Mouse (Mus musculus): Measurements from ENCODE around the gene Fam171a2. TPM values are rescaled to one million over a fixed set of nuclear protein-coding genes. Genes with fewer than 3 reads are reported as not detected.
A peak's percentile ranks its signal among the peaks of the same experiment; 100 is the strongest.

Fam171a2 gene
- polyA plus RNA-seq, 1 experiment from 2014 or later: 20.5 TPM

DNA sequence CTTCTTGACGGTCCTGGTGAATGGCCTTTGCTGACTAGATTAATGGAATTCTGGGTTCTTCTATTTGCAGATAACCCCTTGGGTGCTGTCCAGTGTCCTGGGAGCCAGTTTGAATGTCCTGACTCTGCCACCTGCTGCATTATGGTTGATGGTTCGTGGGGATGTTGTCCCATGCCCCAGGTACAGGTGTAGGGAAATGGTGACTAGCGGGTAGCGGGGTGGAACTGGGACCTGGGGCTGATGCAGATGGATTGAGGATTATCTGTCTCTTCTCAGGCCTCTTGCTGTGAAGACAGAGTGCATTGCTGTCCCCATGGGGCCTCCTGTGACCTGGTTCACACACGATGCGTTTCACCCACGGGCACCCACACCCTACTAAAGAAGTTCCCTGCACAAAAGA lies 13.6 kb downstream of the Fam171a2 start:
- Histone ChIP-seq H3K4me3 (ENCODE audit: low read depth, low read length) (no peak overlapping the region), H3K4me1 (ENCODE audit: control insufficient read depth, insufficient read depth, low read length) (peaks cover 28% of the 10 kb centered on the region), H3K36me3 (ENCODE audit: control insufficient read depth, insufficient read depth, low read length) (peaks cover 30% of the 10 kb centered on the region), H3K9ac (ENCODE audit: low read depth, low read length) (no peak overlapping the region), H3K27me3 (ENCODE audit: control insufficient read depth, insufficient read depth, low read depth, low read length) (no peaks in the 10 kb centered on the region), H3K27ac (ENCODE audit: low read length) (no peak overlapping the region), H3K4me2 (ENCODE audit: low read length) (no peak overlapping the region), H3K9me3 (replicated peaks; ENCODE audit: control insufficient read depth, low read length, poor library complexity, severe bottlenecking) (no peaks in the 10 kb centered on the region)
- ATAC-seq: no peak
- 89% methylated on average over 7 of the region's 7 CpGs for WGBS

DNA sequence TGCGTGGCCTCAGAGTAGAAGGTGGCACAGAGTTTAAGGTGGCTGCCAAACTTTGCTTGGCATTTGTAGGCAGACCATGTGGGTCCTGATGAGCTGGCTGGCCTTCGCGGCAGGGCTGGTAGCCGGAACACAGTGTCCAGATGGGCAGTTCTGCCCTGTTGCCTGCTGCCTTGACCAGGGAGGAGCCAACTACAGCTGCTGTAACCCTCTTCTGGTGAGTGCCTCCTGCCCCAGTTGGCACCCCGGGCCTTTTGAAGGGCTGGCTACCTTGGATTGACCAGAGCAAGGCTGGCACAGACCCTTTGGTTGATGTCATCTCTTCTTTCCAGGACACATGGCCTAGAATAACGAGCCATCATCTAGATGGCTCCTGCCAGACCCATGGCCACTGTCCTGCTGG lies 14.6 kb downstream of the Fam171a2 start:
- H3K9ac ChIP-seq (ENCODE audit: low read depth, low read length): no peak overlapping the region
- peaks cover 20% of the 10 kb centered on the region for H3K4me1 ChIP-seq (ENCODE audit: control insufficient read depth, insufficient read depth, low read length)
- H3K4me3 ChIP-seq (ENCODE audit: low read depth, low read length): no peak overlapping the region
- H3K9me3 ChIP-seq (replicated peaks; ENCODE audit: control insufficient read depth, low read length, poor library complexity, severe bottlenecking): no peaks in the 10 kb centered on the region
- H3K27ac ChIP-seq (ENCODE audit: low read length): no peak overlapping the region
- H3K36me3 ChIP-seq (ENCODE audit: control insufficient read depth, insufficient read depth, low read length): peaks cover 23% of the 10 kb centered on the region
- no peak overlapping the region for H3K4me2 ChIP-seq (ENCODE audit: low read length)
- no peaks in the 10 kb centered on the region for H3K27me3 ChIP-seq (ENCODE audit: control insufficient read depth, insufficient read depth, low read depth, low read length)
- no peak for ATAC-seq
- WGBS: 87% methylated on average over 6 of the region's 6 CpGs

DNA sequence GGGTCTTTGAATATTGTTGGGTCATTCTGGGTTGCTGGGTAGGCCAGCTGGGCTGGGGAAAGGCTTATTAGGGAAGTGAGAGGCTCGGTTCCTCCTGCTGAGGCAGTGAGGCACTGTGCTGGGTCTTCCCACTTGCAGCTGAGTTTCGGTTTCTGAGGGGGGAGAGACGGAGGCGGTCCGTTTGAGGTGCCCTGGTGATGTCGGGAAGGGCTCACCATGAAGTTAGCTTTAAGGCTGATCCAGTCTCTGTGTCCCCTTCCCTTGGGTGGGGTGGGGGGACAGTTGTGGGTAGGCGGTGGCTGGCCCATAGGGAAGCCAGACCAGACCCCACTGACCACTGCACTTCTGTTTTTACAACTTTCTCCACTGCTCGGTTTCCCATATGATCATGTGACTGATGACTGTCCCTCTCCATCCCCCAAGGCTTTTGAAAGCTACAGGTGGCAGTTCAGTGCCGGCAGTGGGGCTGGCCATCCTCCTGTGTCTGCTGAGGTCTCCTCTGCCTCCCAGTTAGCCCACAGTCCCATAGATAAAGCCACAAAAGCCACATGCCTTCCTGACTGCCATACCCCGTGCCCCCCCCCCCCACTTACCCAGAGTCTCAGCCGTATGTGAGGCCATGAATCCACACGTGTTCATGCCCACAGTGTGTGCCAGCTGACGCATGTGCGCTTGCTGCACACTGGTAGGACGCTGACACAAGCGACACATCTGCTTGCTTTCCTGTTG lies 15.2 kb downstream of the Fam171a2 start:
- Histone ChIP-seq H3K27ac (ENCODE audit: low read length) (no peak overlapping the region), H3K4me1 (ENCODE audit: control insufficient read depth, insufficient read depth, low read length) (peaks cover 14% of the 10 kb centered on the region), H3K4me3 (ENCODE audit: low read depth, low read length) (no peak overlapping the region), H3K27me3 (ENCODE audit: control insufficient read depth, insufficient read depth, low read depth, low read length) (no peaks in the 10 kb centered on the region), H3K9me3 (replicated peaks; ENCODE audit: control insufficient read depth, low read length, poor library complexity, severe bottlenecking) (no peaks in the 10 kb centered on the region), H3K9ac (ENCODE audit: low read depth, low read length) (0 out of 2 replicates have a peak overlapping the region, but pooled peaks have one; percentile 14), H3K4me2 (ENCODE audit: low read length) (no peak overlapping the region), H3K36me3 (ENCODE audit: control insufficient read depth, insufficient read depth, low read length) (peaks cover 17% of the 10 kb centered on the region)
- ATAC-seq: no peak
- 69% methylated on average over 16 of the region's 16 CpGs for WGBS

- H3K4me3 ChIP-seq (ENCODE audit: low read depth, low read length): no peak overlapping the region
- peaks cover 14% of the 10 kb centered on the region for H3K36me3 ChIP-seq (ENCODE audit: control insufficient read depth, insufficient read depth, low read length)
- H3K9me3 ChIP-seq (replicated peaks; ENCODE audit: control insufficient read depth, low read length, poor library complexity, severe bottlenecking): no peaks in the 10 kb centered on the region
- H3K27ac ChIP-seq (ENCODE audit: low read length): no peak overlapping the region
- H3K9ac ChIP-seq (ENCODE audit: low read depth, low read length): 0 out of 2 replicates have a peak overlapping the region, but pooled peaks have one; percentile 14
- 86% methylated on average over 3 of the region's 3 CpGs for WGBS
- peaks cover 11% of the 10 kb centered on the region for H3K4me1 ChIP-seq (ENCODE audit: control insufficient read depth, insufficient read depth, low read length)
- no peak for ATAC-seq
- H3K4me2 ChIP-seq (ENCODE audit: low read length): no peak overlapping the region
- no peaks in the 10 kb centered on the region for H3K27me3 ChIP-seq (ENCODE audit: control insufficient read depth, insufficient read depth, low read depth, low read length)
These were observed 15.8 kb downstream of the Fam171a2 start for GRCm38 (mm10) chr11:102431728-102432114.

DNA sequence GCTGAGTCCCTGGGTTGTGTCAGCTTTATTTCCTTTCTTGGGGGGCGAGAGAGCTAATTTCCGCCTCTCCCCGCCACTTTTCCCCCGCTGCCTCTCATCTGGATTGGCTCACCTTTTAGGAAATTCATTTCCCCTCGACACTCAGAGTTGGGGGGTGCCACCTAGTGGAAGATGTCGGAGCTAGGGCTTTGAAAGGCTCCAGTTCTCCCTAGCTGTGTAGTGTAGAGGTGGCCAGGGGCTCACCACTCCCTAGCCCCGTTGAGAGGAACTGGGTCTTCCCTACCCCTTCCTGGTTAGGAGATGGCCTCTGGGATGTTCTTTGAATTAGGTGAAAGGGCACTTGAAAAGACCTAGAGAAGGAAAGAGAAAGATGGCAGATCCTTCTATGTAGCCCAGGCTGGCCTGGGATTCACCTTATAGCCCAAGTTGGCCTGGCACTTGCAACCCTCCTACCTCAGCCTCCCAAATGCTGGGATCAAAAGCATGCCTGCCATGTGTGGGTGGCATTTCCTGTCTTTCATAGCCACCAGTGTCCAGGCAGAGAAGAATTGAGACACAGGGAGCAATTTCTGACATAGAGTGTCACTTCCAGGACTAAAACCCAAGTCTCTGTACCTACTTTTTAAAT lies 16.4 kb downstream of the Fam171a2 start:
- H3K27me3 ChIP-seq (ENCODE audit: control insufficient read depth, insufficient read depth, low read depth, low read length): no peaks in the 10 kb centered on the region
- peak; percentile 63 for ATAC-seq
- H3K9me3 ChIP-seq (replicated peaks; ENCODE audit: control insufficient read depth, low read length, poor library complexity, severe bottlenecking): no peaks in the 10 kb centered on the region
- peaks cover 13% of the 10 kb centered on the region for H3K36me3 ChIP-seq (ENCODE audit: control insufficient read depth, insufficient read depth, low read length)
- peak overlapping the region; percentile 64 for H3K4me3 ChIP-seq (ENCODE audit: low read depth, low read length)
- 0% methylated on average over 7 of the region's 7 CpGs for WGBS
- peaks cover 11% of the 10 kb centered on the region for H3K4me1 ChIP-seq (ENCODE audit: control insufficient read depth, insufficient read depth, low read length)
- peak overlapping the region; percentile 99 for H3K4me2 ChIP-seq (ENCODE audit: low read length)
- peak overlapping the region; percentile 63 for H3K9ac ChIP-seq (ENCODE audit: low read depth, low read length)
- H3K27ac ChIP-seq (ENCODE audit: low read length): peak overlapping the region; percentile 67

DNA sequence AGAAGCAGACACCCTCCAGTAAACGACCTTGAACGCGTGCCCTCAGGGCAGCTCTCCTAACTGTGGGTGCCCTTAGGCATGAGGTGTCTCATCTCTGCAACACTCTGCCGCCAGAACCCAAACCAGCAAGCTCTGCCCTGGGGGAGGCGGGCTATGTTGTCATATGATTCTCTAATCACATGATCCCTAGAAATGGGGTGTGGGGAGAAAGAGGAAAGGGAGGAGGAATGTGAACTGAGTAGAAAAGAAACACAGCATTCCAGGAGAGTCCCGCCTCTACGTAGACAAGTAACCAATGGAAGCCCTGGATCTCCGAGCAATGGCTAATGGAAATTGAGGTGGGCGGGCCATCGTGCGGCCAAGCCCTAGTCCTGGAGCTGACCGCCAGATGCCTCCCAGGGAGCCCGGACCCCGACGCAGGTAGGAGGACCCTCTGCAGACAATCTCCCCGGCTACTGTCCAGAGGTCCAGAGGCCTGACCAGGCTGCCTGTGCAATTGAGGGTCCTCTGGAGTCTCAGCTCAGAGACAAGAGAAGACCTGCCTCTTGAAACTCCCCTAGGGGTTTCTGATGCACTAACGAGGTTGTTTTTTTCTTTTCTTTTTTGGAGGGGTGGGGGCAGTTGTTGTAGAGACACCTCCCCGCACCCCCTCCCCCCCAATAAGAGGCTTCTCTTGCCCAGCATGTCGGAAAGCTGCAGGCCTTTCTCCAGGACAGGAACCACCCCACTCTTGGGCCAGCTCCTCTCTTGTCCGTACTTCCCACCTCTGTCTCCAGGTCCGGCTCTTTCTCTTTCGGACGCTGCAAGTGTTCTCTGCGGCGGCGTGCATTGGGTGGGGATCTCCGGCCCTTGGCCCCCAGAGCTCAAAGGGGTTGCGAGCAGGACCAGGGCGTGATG lies 17.1 kb downstream of the Fam171a2 start, which contains the start of gene Grn:
Gene Grn (plus strand): TSS at position 195 of the 897 bp plus-strand sequence.
- Histone ChIP-seq H3K27ac (ENCODE audit: low read length) (peak within 1 kb of the TSS; percentile 67), H3K9me3 (replicated peaks; ENCODE audit: control insufficient read depth, low read length, poor library complexity, severe bottlenecking) (no peaks in the 10 kb centered on the region), H3K4me2 (ENCODE audit: low read length) (peak within 1 kb of the TSS; percentile 99), H3K4me1 (ENCODE audit: control insufficient read depth, insufficient read depth, low read length) (peaks cover 11% of the 10 kb centered on the region), H3K36me3 (ENCODE audit: control insufficient read depth, insufficient read depth, low read length) (peaks cover 7% of the 10 kb centered on the region), H3K27me3 (ENCODE audit: control insufficient read depth, insufficient read depth, low read depth, low read length) (no peaks in the 10 kb centered on the region), H3K4me3 (ENCODE audit: low read depth, low read length) (peak within 1 kb of the TSS; percentile 64), H3K9ac (ENCODE audit: low read depth, low read length) (peak within 1 kb of the TSS; percentile 63)
- WGBS: 1% methylated on average over 29 of the region's 29 CpGs
- peak; percentile 89 for ATAC-seq

DNA sequence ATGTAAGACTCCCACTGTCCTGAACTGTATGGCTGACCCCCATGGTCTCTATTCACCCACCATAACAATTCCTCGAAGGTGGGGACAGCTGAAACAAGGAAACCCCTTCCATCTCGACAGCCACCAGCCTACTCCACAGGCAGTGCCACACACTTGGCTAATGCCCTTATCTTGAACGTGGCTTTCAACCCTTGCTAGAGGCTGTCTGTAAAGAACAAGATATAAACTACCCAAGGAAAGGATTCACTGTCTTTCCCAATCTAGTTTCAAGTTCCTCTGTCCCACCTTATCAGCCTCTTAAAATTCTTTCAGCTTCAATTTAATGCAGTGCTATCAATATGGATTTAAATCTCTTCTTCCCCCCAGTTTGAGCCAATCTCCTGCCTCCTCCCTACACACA lies 17.9 kb downstream of the Fam171a2 start:
- Histone ChIP-seq H3K4me3 (ENCODE audit: low read depth, low read length) (peak overlapping the region; percentile 64), H3K36me3 (ENCODE audit: control insufficient read depth, insufficient read depth, low read length) (no peaks in the 10 kb centered on the region; the same call in 1 of the 2 replicates), H3K9me3 (replicated peaks; ENCODE audit: control insufficient read depth, low read length, poor library complexity, severe bottlenecking) (no peaks in the 10 kb centered on the region), H3K4me1 (ENCODE audit: control insufficient read depth, insufficient read depth, low read length) (peaks cover 11% of the 10 kb centered on the region), H3K27me3 (ENCODE audit: control insufficient read depth, insufficient read depth, low read depth, low read length) (no peaks in the 10 kb centered on the region), H3K9ac (ENCODE audit: low read depth, low read length) (peak overlapping the region; percentile 63), H3K27ac (ENCODE audit: low read length) (0 out of 2 replicates have a peak overlapping the region, but pooled peaks have one; percentile 65), H3K4me2 (ENCODE audit: low read length) (peak overlapping the region; percentile 99)
- ATAC-seq: no peak
- 47% methylated on average over 3 of the region's 3 CpGs for WGBS

DNA sequence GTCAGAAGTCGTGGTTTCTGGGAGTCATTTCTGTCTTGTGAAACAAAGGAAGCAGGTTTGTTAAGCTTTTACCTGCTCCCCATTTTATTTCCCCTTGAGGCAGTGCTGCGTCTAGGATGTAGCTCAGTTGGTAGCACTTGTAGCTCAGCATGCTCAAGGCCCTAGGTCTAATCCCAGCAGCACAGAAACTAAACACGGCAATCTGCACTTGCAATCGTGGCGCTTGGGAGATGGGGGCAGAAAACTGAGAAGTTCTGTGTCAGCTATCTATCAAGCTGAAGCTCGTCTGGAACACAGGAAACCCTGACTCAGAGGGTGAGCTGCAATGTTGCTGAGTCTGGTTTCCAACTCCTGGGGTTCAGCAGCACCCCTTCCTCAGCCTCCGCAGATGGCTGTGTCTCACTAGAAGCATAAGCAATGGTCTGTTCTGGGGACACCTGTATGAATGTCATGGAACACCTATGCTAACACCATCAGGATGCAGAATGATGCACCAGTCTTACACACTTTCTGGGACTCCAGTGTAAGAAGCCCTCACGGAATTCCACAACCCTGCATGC lies 18.4 kb downstream of the Fam171a2 start:
- Histone ChIP-seq H3K27ac (ENCODE audit: low read length) (no peak overlapping the region), H3K27me3 (ENCODE audit: control insufficient read depth, insufficient read depth, low read depth, low read length) (no peaks in the 10 kb centered on the region), H3K9ac (ENCODE audit: low read depth, low read length) (no peak overlapping the region), H3K4me2 (ENCODE audit: low read length) (no peak overlapping the region), H3K4me1 (ENCODE audit: control insufficient read depth, insufficient read depth, low read length) (peaks cover 11% of the 10 kb centered on the region), H3K9me3 (replicated peaks; ENCODE audit: control insufficient read depth, low read length, poor library complexity, severe bottlenecking) (no peaks in the 10 kb centered on the region), H3K36me3 (ENCODE audit: control insufficient read depth, insufficient read depth, low read length) (no peaks in the 10 kb centered on the region), H3K4me3 (ENCODE audit: low read depth, low read length) (no peak overlapping the region)
- no peak for ATAC-seq
- 68% methylated on average over 8 of the region's 8 CpGs for WGBS
